Comparison of ENCODE assay signal across 1 mouse cellular context in genomic region chr13:45964853-45965593, GRCm38 (mm10).
TF ChIP-seq lines count a peak whose summit lies in the region.

Gene Atxn1 (minus strand): TSS chr13:45965008.

TF ChIP-seq in CH12.LX, 34 proteins besides CTCF, POLR2A, EP300 and RAD21 (continued from another document):
- TF ChIP-seq E2F4 (IDR thresholded peaks at IDR 0.05; ENCODE audit: insufficient replicate concordance, low read depth, low read length), result no peak
